Mouse (Mus musculus) megakaryocyte, embryonic 14.5 days (primary cell): ENCODE results near the gene Dclk2. TPM values are rescaled to one million over a fixed set of nuclear protein-coding genes. Genes with fewer than 3 reads are reported as not detected.
A peak's percentile ranks its signal among the peaks of the same experiment; 100 is the strongest.

Experiments
- H3K27me3 ChIP-seq: replicated peaks from 2 replicates; pipeline ENCODE3; 2012; ENCODE audit warnings: inconsistent platforms
- H3K36me3 ChIP-seq: replicated peaks from 2 replicates; pipeline ENCODE3; 2012; ENCODE audit warnings: low read length, inconsistent platforms, mixed read lengths
- H3K4me1 ChIP-seq: 2 replicates; pipeline ENCODE4 v1.6.1; 2012; ENCODE audit warnings: inconsistent platforms
- H3K4me3 ChIP-seq: replicated peaks from 2 replicates; pipeline ENCODE3; 2012; ENCODE audit warnings: moderate library complexity, mild to moderate bottlenecking, inconsistent platforms
- H3K9me3 ChIP-seq: 2 replicates; pipeline ENCODE4 v1.6.1; 2012; ENCODE audit warnings: inconsistent platforms
- FLI1 ChIP-seq: IDR thresholded peaks from 2 replicates; pipeline ENCODE4 v1.6.1; 2012; ENCODE audit warnings: low read length, inconsistent platforms, mixed read lengths
- GATA1 ChIP-seq: IDR thresholded peaks from 3 replicates; pipeline ENCODE4 v1.6.1; 2012; ENCODE audit warnings: mixed read lengths, low read length, inconsistent platforms, borderline replicate concordance
- polyA plus RNA-seq: library from polyadenylated mRNA; stranded (reverse); fragments of >175 nt; gene quantifications from 2 replicates; pipeline ENCODE4 v1.2.3, GENCODE M21; 2012; ENCODE audit warnings: low replicate concordance; ENCODE audit not compliant: insufficient read depth

Dclk2 gene
- 4.5 and 5.5 TPM in 2 replicates for polyA plus RNA-seq

DNA sequence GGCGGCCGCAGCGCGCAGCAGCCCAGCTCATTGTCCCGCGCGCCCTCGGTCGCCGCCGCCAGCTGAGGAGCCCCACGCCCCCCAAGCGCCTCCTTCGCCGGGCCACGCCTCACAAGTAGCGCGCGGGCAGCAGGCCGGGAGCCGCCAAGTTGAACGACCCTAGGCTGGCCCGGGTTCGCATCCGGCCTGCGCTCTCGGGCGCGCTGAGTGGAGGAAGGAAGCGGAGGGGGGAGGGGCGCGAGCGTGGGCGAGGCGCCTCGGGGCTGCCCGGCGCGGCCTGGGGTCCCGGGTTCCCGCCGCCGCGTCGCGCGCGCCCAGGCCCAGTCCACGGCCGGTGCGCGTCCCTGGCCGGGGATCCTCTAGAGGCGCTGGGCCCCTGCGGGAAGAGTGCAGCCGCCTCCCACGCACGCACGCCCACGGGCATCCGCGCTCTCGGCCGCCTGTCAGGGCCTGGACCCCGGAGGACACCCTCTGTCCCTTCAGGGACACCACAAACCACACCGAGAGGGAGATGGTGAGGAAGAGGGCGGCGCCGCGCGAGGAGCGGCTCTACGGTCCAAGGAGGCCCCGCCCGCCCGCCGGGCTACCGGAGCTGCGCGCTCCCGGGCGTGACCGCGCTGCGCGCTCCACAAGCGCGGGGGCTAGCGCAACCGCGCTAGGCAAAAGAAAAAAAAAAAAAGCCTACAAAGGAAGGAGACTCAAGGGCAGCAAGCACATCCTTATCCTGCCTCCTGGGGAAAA is at the start of gene Dclk2:
Gene Dclk2, minus strand, starts transcription at position 510 of the 741 bp plus-strand sequence.
- H3K4me1 ChIP-seq = peaks cover 24% of the 10 kb centered on the region
- TF ChIP-seq FLI1 (no peak), GATA1 (no peak)
- H3K9me3 ChIP-seq = no peaks in the 10 kb centered on the region
- H3K4me3 ChIP-seq = peak within 1 kb of the TSS; percentile 95
- no peaks in the 10 kb centered on the region for H3K36me3 ChIP-seq
- H3K27me3 ChIP-seq = peaks cover 49% of the 10 kb centered on the region

DNA sequence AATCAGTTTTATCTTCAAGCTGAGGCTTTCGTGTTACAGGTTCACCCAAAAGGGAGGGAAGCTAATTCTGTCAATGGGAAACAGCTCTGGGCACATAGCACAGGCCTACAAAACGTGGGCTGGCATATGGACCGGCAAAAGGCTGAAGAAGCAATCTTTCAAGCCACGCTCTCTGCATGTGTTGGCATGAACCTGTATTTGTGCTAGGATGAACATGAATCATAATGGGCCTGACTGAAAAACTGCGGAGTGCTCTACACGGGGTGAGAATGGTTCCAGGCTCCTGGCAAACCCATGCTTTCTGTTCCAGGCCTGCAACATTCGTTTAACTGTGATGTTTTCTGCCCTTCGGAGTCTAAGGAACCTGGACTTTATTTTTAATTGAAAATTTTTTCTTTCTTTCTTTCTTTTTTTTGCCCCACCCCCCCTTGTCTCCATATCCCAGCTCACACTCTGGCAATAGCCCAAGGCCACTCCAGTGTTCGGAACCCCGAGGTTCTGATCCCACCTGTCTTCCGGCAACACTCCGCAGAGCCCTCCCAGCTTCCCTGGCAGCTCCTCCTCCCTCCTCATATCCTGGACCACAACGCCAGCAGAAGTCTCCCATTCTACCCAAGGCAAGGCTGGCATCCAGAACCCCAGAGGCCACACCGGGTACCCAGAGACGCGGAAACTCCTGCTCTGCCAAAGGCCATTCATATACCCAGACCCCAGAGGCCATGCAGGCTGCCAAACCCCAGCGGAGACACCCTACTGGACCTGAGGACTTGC is 42.2 kb upstream of the Dclk2 start:
- Histone ChIP-seq H3K9me3 (no peaks in the 10 kb centered on the region), H3K4me3 (no peak overlapping the region), H3K27me3 (no peaks in the 10 kb centered on the region), H3K4me1 (peaks cover 14% of the 10 kb centered on the region), H3K36me3 (no peaks in the 10 kb centered on the region)
- TF ChIP-seq GATA1 (no peak), FLI1 (no peak)

DNA sequence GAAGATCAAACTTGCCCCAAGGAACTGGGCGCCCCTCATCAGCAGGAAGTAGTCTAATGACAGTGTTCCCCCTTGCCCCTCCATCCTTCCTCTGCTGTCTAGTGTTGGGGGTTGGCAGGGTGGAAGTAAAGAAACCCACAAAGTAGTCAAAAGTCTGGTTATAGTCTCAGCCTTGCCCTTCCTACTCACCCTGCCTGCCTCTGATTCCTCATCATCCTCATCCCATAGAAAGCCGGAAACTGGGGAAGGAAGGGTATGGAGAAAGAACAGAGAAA is 40.7 kb upstream of the Dclk2 start:
- no peak for TF ChIP-seq GATA1
- no peak for TF ChIP-seq FLI1
- Histone ChIP-seq H3K27me3 (no peaks in the 10 kb centered on the region), H3K4me3 (no peak overlapping the region), H3K36me3 (no peaks in the 10 kb centered on the region), H3K4me1 (peaks cover 14% of the 10 kb centered on the region), H3K9me3 (no peaks in the 10 kb centered on the region)

DNA sequence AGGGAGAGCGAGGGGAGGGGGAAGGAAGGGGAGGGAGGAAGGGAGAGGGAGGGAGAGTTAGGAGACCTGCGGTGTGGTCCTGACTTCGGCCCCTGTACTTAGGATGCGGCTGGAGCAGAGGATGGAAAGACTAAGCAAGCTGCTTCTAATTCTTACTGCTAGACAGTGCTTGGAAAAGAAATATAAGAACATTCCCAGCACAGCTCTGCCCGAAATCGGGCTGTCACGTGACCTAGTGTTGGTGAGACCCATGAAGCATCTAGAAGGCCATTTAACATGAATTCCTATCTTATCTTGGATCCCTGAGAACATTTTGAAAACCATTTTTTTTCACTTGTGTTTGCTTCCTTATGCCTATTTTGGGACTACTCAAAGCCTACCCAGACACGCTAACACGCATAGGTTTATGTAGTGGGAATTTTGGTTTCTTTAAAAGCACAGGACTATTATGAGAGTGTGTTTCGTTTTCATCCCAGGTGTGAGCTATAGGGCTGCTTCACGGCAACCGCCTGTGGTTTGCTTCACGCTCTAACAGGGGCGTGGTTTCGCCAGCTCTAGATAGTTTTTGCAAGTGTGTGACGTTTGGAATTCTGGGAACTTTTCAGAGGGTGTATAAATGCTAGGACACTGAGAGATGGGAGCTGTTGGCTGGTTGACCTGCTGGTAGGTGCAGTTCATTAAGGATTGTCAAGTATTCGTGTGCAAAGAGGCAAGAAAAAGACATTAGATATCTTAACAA is 40.2 kb upstream of the Dclk2 start:
- Histone ChIP-seq H3K9me3 (no peaks in the 10 kb centered on the region), H3K4me3 (no peak overlapping the region), H3K36me3 (no peaks in the 10 kb centered on the region), H3K4me1 (peaks cover 14% of the 10 kb centered on the region), H3K27me3 (no peaks in the 10 kb centered on the region)
- TF ChIP-seq FLI1 = no peak
- TF ChIP-seq GATA1 = no peak

DNA sequence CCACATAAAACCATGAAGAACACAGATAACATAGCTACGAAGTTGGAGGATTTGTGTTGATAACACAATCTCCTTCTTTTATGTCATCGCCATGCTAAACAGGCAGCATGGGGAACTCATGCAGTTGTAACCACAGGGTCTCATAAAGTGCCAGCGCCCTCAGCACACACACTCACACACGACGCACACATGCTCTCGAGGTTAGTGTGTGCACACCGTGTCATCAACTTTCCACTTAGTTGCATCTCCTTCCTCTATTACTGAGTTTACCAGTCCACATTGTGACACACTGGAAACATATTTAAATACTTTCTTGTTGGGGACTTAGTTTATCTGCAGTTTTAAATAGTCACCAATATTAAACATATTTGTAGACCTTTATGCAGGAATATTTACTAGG is 38.4 kb upstream of the Dclk2 start:
- Histone ChIP-seq H3K4me3 (peak overlapping the region; percentile 46), H3K36me3 (no peaks in the 10 kb centered on the region), H3K9me3 (no peaks in the 10 kb centered on the region), H3K4me1 (peaks cover 18% of the 10 kb centered on the region), H3K27me3 (no peaks in the 10 kb centered on the region)
- no peak for TF ChIP-seq GATA1
- TF ChIP-seq FLI1 = no peak

DNA sequence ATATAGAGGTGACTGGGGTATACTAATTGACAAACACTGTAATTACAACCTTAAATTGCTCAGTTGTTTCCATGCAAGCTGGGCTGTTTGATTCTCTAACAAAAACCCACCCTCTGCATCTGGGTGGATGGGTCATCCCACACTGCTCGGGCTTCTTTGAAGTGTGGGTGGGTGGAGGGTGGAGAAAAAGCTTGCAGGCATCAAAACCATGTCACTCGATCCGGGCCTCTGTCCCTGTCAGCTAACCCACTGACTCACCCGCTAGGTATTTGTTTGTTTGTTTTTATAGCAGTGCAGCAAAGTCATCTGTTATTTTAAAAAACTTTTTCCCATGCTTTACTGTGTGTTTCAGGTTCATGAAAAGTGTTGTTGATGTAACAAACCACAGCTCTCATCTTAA is 34.7 kb upstream of the Dclk2 start:
- peaks cover 16% of the 10 kb centered on the region for H3K4me1 ChIP-seq
- no peaks in the 10 kb centered on the region for H3K36me3 ChIP-seq
- no peaks in the 10 kb centered on the region for H3K27me3 ChIP-seq
- no peak for TF ChIP-seq GATA1
- TF ChIP-seq FLI1 = no peak
- H3K4me3 ChIP-seq = no peak overlapping the region
- H3K9me3 ChIP-seq = peaks cover 11% of the 10 kb centered on the region

DNA sequence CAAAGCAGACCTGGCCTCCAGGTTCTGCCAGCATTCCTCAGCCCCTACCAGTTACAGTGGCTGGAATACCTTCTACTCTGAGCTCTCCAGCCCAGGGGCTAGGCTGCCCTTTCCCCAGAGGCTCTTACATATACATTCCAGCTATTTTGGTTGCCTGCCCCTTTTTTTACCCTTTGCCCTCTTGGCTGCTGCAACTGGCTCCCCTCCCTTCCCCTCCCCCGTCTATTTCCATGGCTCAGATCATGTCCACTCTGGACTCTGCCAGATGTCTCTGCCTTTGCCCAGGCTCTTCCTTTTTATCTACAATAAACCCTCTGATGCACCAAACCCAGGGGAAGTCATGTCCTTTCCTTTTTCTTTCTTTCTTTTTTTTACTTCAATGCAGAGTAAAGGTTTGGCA is 33.9 kb upstream of the Dclk2 start:
- no peak overlapping the region for H3K4me3 ChIP-seq
- TF ChIP-seq FLI1 = no peak
- TF ChIP-seq GATA1 = no peak
- no peaks in the 10 kb centered on the region for H3K27me3 ChIP-seq
- no peaks in the 10 kb centered on the region for H3K36me3 ChIP-seq
- peaks cover 13% of the 10 kb centered on the region for H3K4me1 ChIP-seq
- peaks cover 11% of the 10 kb centered on the region for H3K9me3 ChIP-seq

DNA sequence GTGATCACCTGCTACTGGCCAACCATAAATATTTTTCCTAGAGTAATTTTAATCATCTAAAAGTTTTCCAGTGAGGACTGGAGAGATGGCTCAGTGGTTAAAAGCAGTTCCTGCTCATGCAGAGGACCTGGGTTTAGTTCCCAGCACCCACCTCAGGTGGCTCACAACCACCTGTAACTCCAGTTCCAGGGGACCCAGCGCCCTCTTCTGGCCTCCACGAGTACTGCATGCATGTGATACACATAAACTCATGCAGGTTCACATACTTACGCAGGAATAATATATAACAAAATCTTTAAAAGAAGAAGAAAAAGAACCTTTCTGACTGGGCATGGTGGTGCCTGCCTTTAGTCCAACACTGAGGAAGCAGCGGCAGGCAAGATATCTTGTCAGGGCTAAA is 33.2 kb upstream of the Dclk2 start:
- Histone ChIP-seq H3K4me3 (no peak overlapping the region), H3K36me3 (no peaks in the 10 kb centered on the region), H3K9me3 (peaks cover 11% of the 10 kb centered on the region), H3K27me3 (no peaks in the 10 kb centered on the region), H3K4me1 (peaks cover 9% of the 10 kb centered on the region)
- TF ChIP-seq GATA1 (no peak), FLI1 (no peak)

DNA sequence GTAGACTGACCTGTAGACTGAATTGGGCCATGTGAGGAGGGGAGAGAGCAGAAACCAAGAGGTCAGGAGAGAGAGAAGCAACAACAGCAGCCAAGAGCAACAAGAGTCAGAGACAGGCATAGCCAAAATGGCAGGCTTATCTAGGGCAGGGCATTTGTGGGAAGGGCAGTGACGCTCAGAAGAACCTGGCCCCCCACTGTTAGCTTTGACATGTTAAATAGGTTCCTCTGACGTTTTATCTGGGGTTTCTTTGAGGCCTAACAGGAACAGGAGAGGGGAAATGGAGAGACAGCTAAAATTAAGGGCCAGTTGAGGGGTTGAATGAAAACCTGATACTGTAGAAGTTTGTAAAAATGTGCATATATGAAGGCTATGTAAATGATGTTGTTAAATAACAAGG is 30.0 kb upstream of the Dclk2 start:
- Histone ChIP-seq H3K36me3 (no peaks in the 10 kb centered on the region), H3K9me3 (peaks cover 16% of the 10 kb centered on the region), H3K4me3 (no peak overlapping the region), H3K4me1 (peaks cover 15% of the 10 kb centered on the region), H3K27me3 (no peaks in the 10 kb centered on the region)
- TF ChIP-seq GATA1 (no peak), FLI1 (no peak)
